Mouse (Mus musculus) hindbrain, postnatal 0 days (tissue): ENCODE measurements around the gene Kl. TPM values are rescaled to one million over a fixed set of nuclear protein-coding genes. Genes with fewer than 3 reads are reported as not detected.
A peak's percentile ranks its signal among the peaks of the same experiment; 100 is the strongest.

Experiments
- ATAC-seq: fragments of 200-750 bp; cut with Nextera tagmentation; 2 replicates; pipeline ENCODE4 v1.8.0; 2017; ENCODE audit warnings: mild to moderate bottlenecking, moderate TSS enrichment, moderate library complexity
- DNase-seq: peaks from one replicate; pipeline ENCODE4 v3.0.0-alpha.2; 2015; ENCODE audit warnings: low spot score
- H3K27ac ChIP-seq: fragments of 300-500 bp; sonication (generic); 2 replicates; pipeline ENCODE4 v1.5.1; 2014; ENCODE audit warnings: mild to moderate bottlenecking
- H3K27me3 ChIP-seq: fragments of 300-500 bp; sonication (generic); 2 replicates; pipeline ENCODE4 v1.6.1; 2014; ENCODE audit warnings: low read length, mixed read lengths; ENCODE audit not compliant: insufficient read depth
- H3K36me3 ChIP-seq: fragments of 300-500 bp; sonication (generic); 2 replicates; pipeline ENCODE4 v1.6.1; 2014; ENCODE audit warnings: low read length, mixed read lengths; ENCODE audit not compliant: insufficient read depth
- H3K4me1 ChIP-seq: fragments of 300-500 bp; sonication (generic); 2 replicates; pipeline ENCODE4 v1.6.1; 2014; ENCODE audit warnings: antibody characterized with exemption, low read length, mixed read lengths; ENCODE audit not compliant: insufficient read depth
- H3K4me2 ChIP-seq: fragments of 300-500 bp; sonication (generic); 2 replicates; pipeline ENCODE4 v1.6.1; 2014; ENCODE audit warnings: low read depth, mild to moderate bottlenecking, low read length, moderate library complexity, mixed read lengths
- H3K4me3 ChIP-seq: fragments of 300-500 bp; sonication (generic); 2 replicates; pipeline ENCODE4 v1.5.1; 2014; ENCODE audit warnings: low read length
- H3K9ac ChIP-seq: fragments of 300-500 bp; sonication (generic); replicated peaks from 2 replicates; pipeline ENCODE4 v1.6.1; 2014; ENCODE audit warnings: mild to moderate bottlenecking, low read length, moderate library complexity, mixed read lengths
- H3K9me3 ChIP-seq: fragments of 300-500 bp; sonication (generic); 2 replicates; pipeline ENCODE4 v1.6.1; 2016; ENCODE audit warnings: low read length, mixed read lengths
- CTCF ChIP-seq: IDR thresholded peaks from 2 replicates; pipeline ENCODE4 v1.5.1; 2016; ENCODE audit warnings: antibody characterized with exemption, control low read depth, low read depth
- WGBS: fragments of 180-500 bp; shearing (Covaris S2); extraction: QIAGEN DNeasy Blood & Tissue Kit; methylation state at CpG from one replicate; pipeline ENCODE4 v1.1.7; 2014; 5-methylcytosine and 5-hydroxymethylcytosine counted together
- polyA plus RNA-seq: library from polyadenylated mRNA; unstranded; fragments of >200 nt; fragmentation: Nextera tagmentation; extraction: Ambion mirVana; gene quantifications from 2 replicates; pipeline ENCODE4 v1.2.1, GENCODE M21; 2015
- total RNA-seq: library from RNA; depleted of rRNA; stranded (reverse); fragments of >200 nt; gene quantifications from 2 replicates; pipeline ENCODE4 v1.2.3, GENCODE M21; 2014

Gene Kl
- total and polyA plus RNA-seq, 2 experiments from 2014 or later: 1.3 to 3.7 TPM

DNA sequence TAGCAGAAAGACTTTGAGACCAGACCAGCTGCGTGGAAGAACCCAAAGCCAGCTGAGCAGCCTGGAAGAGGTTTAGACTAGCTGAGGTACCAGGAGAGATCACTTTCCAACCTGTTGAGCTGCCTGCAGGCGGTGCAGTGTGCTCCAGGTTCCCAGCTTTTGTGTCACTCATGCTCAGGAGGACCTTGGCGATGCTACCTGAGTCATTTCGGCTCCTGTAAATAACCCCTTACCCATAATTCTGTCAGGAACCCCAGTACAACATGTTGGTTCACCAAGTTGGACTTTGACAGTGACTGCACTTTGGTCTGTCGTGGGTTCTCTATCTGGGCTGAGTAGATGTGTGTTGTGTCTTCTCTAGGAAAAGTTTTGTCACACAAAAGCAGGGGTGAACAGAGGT is 66.0 kb downstream of the Kl start:
- H3K27me3 ChIP-seq: no peaks in the 10 kb centered on the region
- no peak overlapping the region for H3K4me3 ChIP-seq
- H3K27ac ChIP-seq: no peak overlapping the region
- no peak for ATAC-seq
- 79% methylated on average over 5 of the region's 5 CpGs for WGBS
- no peak overlapping the region for H3K9ac ChIP-seq
- H3K4me1 ChIP-seq: peaks cover 5% of the 10 kb centered on the region
- H3K9me3 ChIP-seq: no peaks in the 10 kb centered on the region
- DNase-seq: no peak
- TF ChIP-seq CTCF: no peak
- H3K4me2 ChIP-seq: no peak overlapping the region
- H3K36me3 ChIP-seq: no peaks in the 10 kb centered on the region

DNA sequence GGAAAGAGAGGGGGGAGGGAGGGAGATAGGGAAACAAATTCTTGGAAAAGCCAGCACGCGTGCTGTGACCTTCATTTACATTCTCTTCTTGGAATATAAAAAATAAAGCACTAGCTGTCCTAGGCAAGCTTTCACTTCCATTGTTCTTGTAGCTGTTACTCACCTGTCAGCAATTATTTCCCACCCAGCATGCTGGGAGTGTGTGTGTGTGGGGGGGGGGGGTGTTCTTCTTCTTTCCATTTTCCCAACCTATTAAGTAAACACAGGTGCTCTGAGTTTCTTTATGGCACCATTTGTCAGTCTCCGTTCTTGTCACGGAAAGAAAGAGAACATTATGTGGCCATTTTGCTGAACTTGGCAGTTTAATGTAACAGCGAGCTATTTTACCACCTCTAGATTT is 66.6 kb downstream of the Kl start:
- no peak overlapping the region for H3K4me3 ChIP-seq
- TF ChIP-seq CTCF: no peak
- no peaks in the 10 kb centered on the region for H3K9me3 ChIP-seq
- no peaks in the 10 kb centered on the region for H3K27me3 ChIP-seq
- 67% methylated on average over 5 of the region's 5 CpGs for WGBS
- H3K4me1 ChIP-seq: peaks cover 5% of the 10 kb centered on the region
- DNase-seq (no peak), ATAC-seq (no peak)
- H3K9ac ChIP-seq: no peak overlapping the region
- H3K36me3 ChIP-seq: no peaks in the 10 kb centered on the region
- no peak overlapping the region for H3K4me2 ChIP-seq
- no peak overlapping the region for H3K27ac ChIP-seq

DNA sequence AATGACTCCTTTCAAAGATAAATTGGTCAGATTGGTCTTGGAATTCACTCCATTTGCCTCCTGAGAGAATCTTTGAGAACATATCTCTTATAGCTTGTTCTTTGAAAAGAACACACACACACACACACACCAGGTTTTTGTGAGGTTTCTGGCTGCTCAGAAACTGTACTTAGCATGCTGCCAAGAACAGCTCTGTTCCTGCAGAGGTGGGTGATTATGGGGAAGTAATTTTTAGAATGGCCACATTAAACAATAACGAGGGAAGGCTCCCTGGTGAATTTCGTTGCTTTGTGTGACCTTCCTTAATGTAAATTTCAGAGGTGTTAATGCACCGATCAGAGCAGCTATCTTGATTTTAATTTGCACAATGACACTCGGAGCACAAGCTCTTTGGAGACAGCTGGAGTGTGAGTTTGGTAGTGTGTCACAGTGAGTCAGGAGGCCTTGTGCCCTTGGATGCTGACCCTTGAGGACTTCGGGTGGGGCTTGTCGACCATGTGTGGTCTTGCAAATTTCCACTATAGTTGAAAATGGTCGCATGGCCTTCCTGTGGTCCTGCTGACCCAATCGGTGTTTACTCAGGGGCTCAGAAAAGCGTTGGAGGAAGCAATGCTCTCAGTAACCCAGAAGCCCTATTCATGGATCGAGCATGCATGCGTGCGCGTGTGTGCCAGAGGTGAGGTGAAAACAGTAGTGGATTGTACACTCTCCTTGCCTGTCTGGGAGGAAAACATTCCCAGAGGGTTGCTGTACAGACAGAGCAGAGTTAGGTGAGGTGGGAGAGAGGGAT is 67.8 kb downstream of the Kl start:
- no peaks in the 10 kb centered on the region for H3K27me3 ChIP-seq
- no peak overlapping the region for H3K4me3 ChIP-seq
- H3K9me3 ChIP-seq: no peaks in the 10 kb centered on the region
- ATAC-seq (no peak), DNase-seq (no peak)
- peaks cover 5% of the 10 kb centered on the region for H3K4me1 ChIP-seq
- H3K9ac ChIP-seq: no peak overlapping the region
- H3K4me2 ChIP-seq: no peak overlapping the region
- no peak for TF ChIP-seq CTCF
- no peak overlapping the region for H3K27ac ChIP-seq
- 63% methylated on average over 13 of the region's 13 CpGs for WGBS
- no peaks in the 10 kb centered on the region for H3K36me3 ChIP-seq

DNA sequence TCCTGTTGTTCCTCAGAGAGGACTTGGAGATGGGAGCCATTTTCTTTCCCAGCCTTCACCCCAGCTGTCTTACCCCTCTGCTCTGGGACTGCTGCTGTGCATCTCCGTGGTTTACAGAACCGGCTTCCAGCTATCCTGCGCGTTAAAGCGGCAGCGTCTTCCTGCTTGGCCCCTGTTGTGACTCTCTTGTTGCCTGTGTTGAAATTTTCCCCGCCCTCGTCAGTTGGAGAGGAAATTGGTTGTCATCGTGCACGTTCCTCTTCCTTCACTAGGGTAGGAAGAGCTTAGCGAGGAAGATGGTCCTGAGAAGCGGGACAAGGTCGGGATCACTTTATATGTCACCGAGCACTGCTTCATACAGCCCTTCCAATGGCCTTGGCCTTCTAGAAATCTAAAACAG is 68.4 kb downstream of the Kl start:
- TF ChIP-seq CTCF: no peak
- no peaks in the 10 kb centered on the region for H3K36me3 ChIP-seq
- H3K27ac ChIP-seq: no peak overlapping the region
- no peak overlapping the region for H3K9ac ChIP-seq
- H3K27me3 ChIP-seq: no peaks in the 10 kb centered on the region
- no peak overlapping the region for H3K4me3 ChIP-seq
- H3K4me1 ChIP-seq: peaks cover 5% of the 10 kb centered on the region
- H3K9me3 ChIP-seq: no peaks in the 10 kb centered on the region
- no peak for DNase-seq
- H3K4me2 ChIP-seq: no peak overlapping the region
- 69% methylated on average over 14 of the region's 14 CpGs for WGBS
- no peak for ATAC-seq

DNA sequence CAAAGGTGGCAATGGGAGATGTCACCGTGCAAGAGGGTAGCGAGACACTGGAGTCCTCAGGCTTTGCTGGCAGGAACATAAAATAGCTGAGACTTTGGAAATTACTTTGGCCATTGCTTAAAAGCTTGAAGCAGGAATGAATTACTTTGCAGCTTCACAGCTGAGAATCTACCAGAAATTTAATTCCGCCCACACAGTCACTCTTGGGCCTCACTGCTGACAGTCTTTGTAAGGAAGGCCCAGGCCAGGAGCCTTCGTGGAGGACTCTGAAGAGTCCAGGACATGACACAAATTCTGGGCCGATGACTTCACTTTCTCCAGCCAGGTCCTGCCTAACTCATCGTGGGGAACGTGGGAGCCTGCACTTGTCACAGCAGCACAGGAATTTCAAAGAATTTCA is 69.6 kb downstream of the Kl start:
- no peaks in the 10 kb centered on the region for H3K27me3 ChIP-seq
- H3K4me1 ChIP-seq: peaks cover 5% of the 10 kb centered on the region
- DNase-seq: no peak
- no peaks in the 10 kb centered on the region for H3K36me3 ChIP-seq
- no peak overlapping the region for H3K9ac ChIP-seq
- 77% methylated on average over 7 of the region's 7 CpGs for WGBS
- no peak for ATAC-seq
- no peak overlapping the region for H3K4me2 ChIP-seq
- no peak overlapping the region for H3K4me3 ChIP-seq
- H3K9me3 ChIP-seq: no peaks in the 10 kb centered on the region
- H3K27ac ChIP-seq: no peak overlapping the region
- no peak for TF ChIP-seq CTCF

DNA sequence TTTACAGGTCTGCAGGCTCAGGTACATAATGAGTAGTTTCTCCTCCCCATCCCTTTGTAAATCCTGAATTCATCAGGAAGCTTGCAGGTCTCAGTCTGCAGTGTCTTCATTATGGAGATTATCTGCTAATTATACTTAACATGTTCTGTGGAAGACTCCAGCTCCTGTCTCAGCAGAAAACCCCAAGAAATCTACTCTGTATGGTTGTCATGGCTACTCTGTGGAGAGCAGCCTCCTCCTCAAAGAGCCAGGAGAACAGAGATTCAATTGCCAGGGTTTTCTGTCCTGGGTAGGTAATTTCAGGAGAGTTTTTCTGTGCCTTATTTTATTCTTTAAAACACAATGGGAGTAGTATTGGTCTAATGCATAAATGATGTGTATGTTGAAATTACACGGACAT is 70.5 kb downstream of the Kl start:
- ATAC-seq (no peak), DNase-seq (peak; percentile 37)
- no peak overlapping the region for H3K4me3 ChIP-seq
- no peaks in the 10 kb centered on the region for H3K36me3 ChIP-seq
- H3K4me1 ChIP-seq: peaks cover 5% of the 10 kb centered on the region
- TF ChIP-seq CTCF: no peak
- 0 out of 2 replicates have a peak overlapping the region, but pooled peaks have one; percentile 8 for H3K27ac ChIP-seq
- 17% methylated on average over 1 of the region's 1 CpGs for WGBS
- no peak overlapping the region for H3K9ac ChIP-seq
- H3K27me3 ChIP-seq: no peaks in the 10 kb centered on the region
- no peak overlapping the region for H3K4me2 ChIP-seq
- H3K9me3 ChIP-seq: no peaks in the 10 kb centered on the region

DNA sequence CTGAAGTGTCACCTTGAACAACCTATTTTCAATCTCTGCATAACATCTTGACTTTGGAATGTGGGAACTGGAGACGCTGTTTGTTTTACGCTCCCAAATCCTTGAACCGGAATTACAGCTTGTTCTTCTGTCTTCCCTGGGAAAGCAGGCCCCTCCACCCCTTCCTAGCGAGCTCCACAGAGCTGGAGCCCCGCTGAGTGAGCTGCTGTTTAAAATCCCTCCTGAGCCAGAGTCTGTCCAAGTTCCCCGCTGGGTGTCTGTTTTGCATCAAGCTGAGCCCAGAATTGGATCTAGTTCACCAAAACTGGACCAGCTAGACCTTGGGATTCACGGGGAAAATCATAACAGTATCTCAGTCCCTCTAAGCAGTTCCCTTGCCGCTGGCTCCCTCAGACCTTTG is 71.1 kb downstream of the Kl start:
- 0 out of 2 replicates have a peak overlapping the region, but pooled peaks have one; percentile 8 for H3K27ac ChIP-seq
- no peak overlapping the region for H3K4me3 ChIP-seq
- no peaks in the 10 kb centered on the region for H3K27me3 ChIP-seq
- peak overlapping the region; percentile 34 for H3K4me2 ChIP-seq
- no peak overlapping the region for H3K9ac ChIP-seq
- WGBS: 10% methylated on average over 8 of the region's 8 CpGs
- H3K9me3 ChIP-seq: no peaks in the 10 kb centered on the region
- ATAC-seq: 0 out of 2 replicates have a peak, but pooled peaks have one; percentile 38
- no peak for TF ChIP-seq CTCF
- no peaks in the 10 kb centered on the region for H3K36me3 ChIP-seq
- peak; percentile 59 for DNase-seq
- H3K4me1 ChIP-seq: peaks cover 5% of the 10 kb centered on the region
